Mouse (Mus musculus) stomach, postnatal 0 days (tissue): Measurements from ENCODE around the gene Prkg1.

Source experiments
- CTCF ChIP-seq: IDR thresholded peaks from 2 replicates; pipeline ENCODE4 v1.5.1; 2016; ENCODE audit warnings: antibody characterized with exemption, low read depth, mild to moderate bottlenecking, moderate library complexity
- EP300 ChIP-seq: optimal IDR thresholded peaks from 2 replicates; pipeline ENCODE3; 2016; ENCODE audit warnings: antibody characterized with exemption

DNA sequence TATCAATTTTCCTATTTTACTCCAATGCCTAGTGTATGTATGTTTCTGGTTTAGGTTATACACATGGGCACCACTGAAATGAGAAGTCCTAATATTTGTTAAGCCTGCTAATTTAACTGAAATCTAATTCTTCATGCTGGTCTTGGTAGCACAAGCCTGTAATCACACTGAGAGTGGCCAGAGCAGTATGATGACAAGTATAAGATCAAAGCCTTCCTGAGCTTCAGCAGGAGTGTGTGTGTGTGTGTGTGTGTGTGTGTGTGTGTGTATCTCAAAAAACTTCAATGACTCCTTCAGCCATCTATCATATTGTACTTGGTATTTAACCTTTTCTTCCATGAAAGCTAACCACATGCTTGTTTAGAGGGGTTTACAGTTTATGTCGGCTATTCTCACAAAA is 922.2 kb downstream of the Prkg1 start:
- TF ChIP-seq EP300 (no peak), CTCF (no peak)
